Mouse (Mus musculus): ENCODE results near the gene Gpsm3. TPM values are rescaled to one million over a fixed set of nuclear protein-coding genes. Genes with fewer than 3 reads are reported as not detected.
A peak's percentile ranks its signal among the peaks of the same experiment; 100 is the strongest.
"Not testable (repeated sequence)": the region's sequence is repeated elsewhere in the genome, so short reads cannot be mapped to it uniquely, and the experiment has no call there.

The Gpsm3 gene
- polyA plus RNA-seq (2015; fragmentation: Nextera tagmentation; extraction: Ambion mirVana), result 15.4 and 18.3 TPM in 2 replicates

- H3K4me2 ChIP-seq (ENCODE audit: low read depth, low read length), result peak within 1 kb of the TSS; percentile 83
- peak within 1 kb of the TSS; percentile 98 for H3K27ac ChIP-seq (ENCODE audit: low read length)
- peak within 1 kb of the TSS; percentile 50 for H3K9ac ChIP-seq (ENCODE audit: low read length)
- 10% methylated on average over 7 of the region's 7 CpGs for WGBS
- peaks cover 55% of the 10 kb centered on the region for H3K4me1 ChIP-seq (replicated peaks; ENCODE audit: control insufficient read depth, insufficient read depth, low read length)
- ATAC-seq (ENCODE audit: low read depth), result no peak
- H3K9me3 ChIP-seq (ENCODE audit: control insufficient read depth, low read length), result no peaks in the 10 kb centered on the region
- no peaks in the 10 kb centered on the region for H3K27me3 ChIP-seq (ENCODE audit: control insufficient read depth, insufficient read depth, low read depth, low read length)
- H3K36me3 ChIP-seq (ENCODE audit: control insufficient read depth, insufficient read depth, low read length), result peaks cover 7% of the 10 kb centered on the region; the same call in 1 of the 2 replicates
- H3K4me3 ChIP-seq (ENCODE audit: low read length), result peak within 1 kb of the TSS; percentile 23
These were observed at the start of gene Gpsm3 for GRCm38 (mm10) chr17:34589681-34590101. TSS of gene Gpsm3 (plus strand) at chr17:34589806.

- ATAC-seq (ENCODE audit: low read depth); H3K4me1 ChIP-seq (replicated peaks; ENCODE audit: control insufficient read depth, insufficient read depth, low read length); H3K4me2 ChIP-seq (ENCODE audit: low read depth, low read length); H3K27me3 ChIP-seq (ENCODE audit: control insufficient read depth, insufficient read depth, low read depth, low read length); H3K36me3 ChIP-seq (ENCODE audit: control insufficient read depth, insufficient read depth, low read length); H3K27ac ChIP-seq (ENCODE audit: low read length); H3K4me3 ChIP-seq (ENCODE audit: low read length); H3K9ac ChIP-seq (ENCODE audit: low read length); H3K9me3 ChIP-seq (ENCODE audit: control insufficient read depth, low read length): not testable (repeated sequence)
- 92% methylated on average over 12 of the region's 13 CpGs for WGBS
These were observed 46.0 kb upstream of the Gpsm3 start for GRCm38 (mm10) chr17:34543567-34543966.

- Histone ChIP-seq H3K4me1 (replicated peaks; ENCODE audit: control insufficient read depth, insufficient read depth, low read length) (no peaks in the 10 kb centered on the region), H3K27ac (ENCODE audit: low read length) (no peak overlapping the region), H3K9me3 (ENCODE audit: control insufficient read depth, low read length) (no peaks in the 10 kb centered on the region), H3K4me3 (ENCODE audit: low read length) (no peak overlapping the region), H3K4me2 (ENCODE audit: low read depth, low read length) (no peak overlapping the region), H3K9ac (ENCODE audit: low read length) (no peak overlapping the region), H3K36me3 (ENCODE audit: control insufficient read depth, insufficient read depth, low read length) (no peaks in the 10 kb centered on the region), H3K27me3 (ENCODE audit: control insufficient read depth, insufficient read depth, low read depth, low read length) (no peaks in the 10 kb centered on the region)
- ATAC-seq (ENCODE audit: low read depth), result no peak
- 88% methylated on average over 1 of the region's 1 CpGs for WGBS
These were observed 42.8 kb upstream of the Gpsm3 start for GRCm38 (mm10) chr17:34546797-34547196.

GRCm38 (mm10) chr17:34547601-34548000 lies 42.0 kb upstream of the Gpsm3 start:
- Histone ChIP-seq H3K27ac (ENCODE audit: low read length) (no peak overlapping the region), H3K36me3 (ENCODE audit: control insufficient read depth, insufficient read depth, low read length) (no peaks in the 10 kb centered on the region), H3K9ac (ENCODE audit: low read length) (no peak overlapping the region), H3K4me3 (ENCODE audit: low read length) (no peak overlapping the region), H3K9me3 (ENCODE audit: control insufficient read depth, low read length) (no peaks in the 10 kb centered on the region), H3K27me3 (ENCODE audit: control insufficient read depth, insufficient read depth, low read depth, low read length) (no peaks in the 10 kb centered on the region), H3K4me1 (replicated peaks; ENCODE audit: control insufficient read depth, insufficient read depth, low read length) (no peaks in the 10 kb centered on the region), H3K4me2 (ENCODE audit: low read depth, low read length) (no peak overlapping the region)
- 86% methylated on average over 4 of the region's 4 CpGs for WGBS
- ATAC-seq (ENCODE audit: low read depth), result no peak

GRCm38 (mm10) chr17:34549156-34549555 lies 40.5 kb upstream of the Gpsm3 start:
- Histone ChIP-seq H3K36me3 (ENCODE audit: control insufficient read depth, insufficient read depth, low read length) (no peaks in the 10 kb centered on the region), H3K4me3 (ENCODE audit: low read length) (no peak overlapping the region), H3K9me3 (ENCODE audit: control insufficient read depth, low read length) (no peaks in the 10 kb centered on the region), H3K27me3 (ENCODE audit: control insufficient read depth, insufficient read depth, low read depth, low read length) (no peaks in the 10 kb centered on the region), H3K9ac (ENCODE audit: low read length) (no peak overlapping the region), H3K4me1 (replicated peaks; ENCODE audit: control insufficient read depth, insufficient read depth, low read length) (no peaks in the 10 kb centered on the region), H3K27ac (ENCODE audit: low read length) (no peak overlapping the region), H3K4me2 (ENCODE audit: low read depth, low read length) (no peak overlapping the region)
- ATAC-seq (ENCODE audit: low read depth), result no peak
- WGBS, result 80% methylated on average over 3 of the region's 3 CpGs

GRCm38 (mm10) chr17:34549843-34550242 lies 39.8 kb upstream of the Gpsm3 start:
- WGBS, result 73% methylated on average over 2 of the region's 2 CpGs
- Histone ChIP-seq H3K4me1 (replicated peaks; ENCODE audit: control insufficient read depth, insufficient read depth, low read length) (no peaks in the 10 kb centered on the region), H3K9me3 (ENCODE audit: control insufficient read depth, low read length) (no peaks in the 10 kb centered on the region), H3K9ac (ENCODE audit: low read length) (no peak overlapping the region), H3K4me2 (ENCODE audit: low read depth, low read length) (no peak overlapping the region), H3K36me3 (ENCODE audit: control insufficient read depth, insufficient read depth, low read length) (no peaks in the 10 kb centered on the region), H3K27ac (ENCODE audit: low read length) (no peak overlapping the region), H3K27me3 (ENCODE audit: control insufficient read depth, insufficient read depth, low read depth, low read length) (no peaks in the 10 kb centered on the region), H3K4me3 (ENCODE audit: low read length) (no peak overlapping the region)
- ATAC-seq (ENCODE audit: low read depth), result no peak

- Histone ChIP-seq H3K9ac (ENCODE audit: low read length) (no peak overlapping the region), H3K4me2 (ENCODE audit: low read depth, low read length) (no peak overlapping the region), H3K27me3 (ENCODE audit: control insufficient read depth, insufficient read depth, low read depth, low read length) (no peaks in the 10 kb centered on the region), H3K36me3 (ENCODE audit: control insufficient read depth, insufficient read depth, low read length) (no peaks in the 10 kb centered on the region), H3K27ac (ENCODE audit: low read length) (no peak overlapping the region), H3K9me3 (ENCODE audit: control insufficient read depth, low read length) (no peaks in the 10 kb centered on the region), H3K4me3 (ENCODE audit: low read length) (no peak overlapping the region), H3K4me1 (replicated peaks; ENCODE audit: control insufficient read depth, insufficient read depth, low read length) (no peaks in the 10 kb centered on the region)
- WGBS, result 13% methylated on average over 5 of the region's 5 CpGs
- peak; percentile 38; the same call in 1 of the 2 replicates for ATAC-seq (ENCODE audit: low read depth)
These were observed 34.1 kb upstream of the Gpsm3 start for GRCm38 (mm10) chr17:34555483-34555882.

GRCm38 (mm10) chr17:34556406-34556805 lies 33.2 kb upstream of the Gpsm3 start:
- no peak overlapping the region for H3K27ac ChIP-seq (ENCODE audit: low read length)
- 75% methylated on average over 8 of the region's 8 CpGs for WGBS
- H3K36me3 ChIP-seq (ENCODE audit: control insufficient read depth, insufficient read depth, low read length), result no peaks in the 10 kb centered on the region
- H3K4me3 ChIP-seq (ENCODE audit: low read length), result no peak overlapping the region
- ATAC-seq (ENCODE audit: low read depth), result no peak
- no peak overlapping the region for H3K4me2 ChIP-seq (ENCODE audit: low read depth, low read length)
- H3K9ac ChIP-seq (ENCODE audit: low read length), result no peak overlapping the region
- no peaks in the 10 kb centered on the region for H3K27me3 ChIP-seq (ENCODE audit: control insufficient read depth, insufficient read depth, low read depth, low read length)
- H3K9me3 ChIP-seq (ENCODE audit: control insufficient read depth, low read length), result no peaks in the 10 kb centered on the region
- H3K4me1 ChIP-seq (replicated peaks; ENCODE audit: control insufficient read depth, insufficient read depth, low read length), result no peaks in the 10 kb centered on the region

GRCm38 (mm10) chr17:34557411-34557810 lies 32.2 kb upstream of the Gpsm3 start:
- ATAC-seq (ENCODE audit: low read depth), result no peak
- 70% methylated on average over 11 of the region's 11 CpGs for WGBS
- no peak overlapping the region for H3K27ac ChIP-seq (ENCODE audit: low read length)

GRCm38 (mm10) chr17:34559116-34559515 lies 30.5 kb upstream of the Gpsm3 start:
- H3K4me2 ChIP-seq (ENCODE audit: low read depth, low read length), result no peak overlapping the region
- no peak overlapping the region for H3K4me3 ChIP-seq (ENCODE audit: low read length)
- H3K4me1 ChIP-seq (replicated peaks; ENCODE audit: control insufficient read depth, insufficient read depth, low read length), result peaks cover 4% of the 10 kb centered on the region; the same call in 1 of the 2 replicates
- 68% methylated on average over 7 of the region's 7 CpGs for WGBS
- H3K27ac ChIP-seq (ENCODE audit: low read length), result 0 out of 2 replicates have a peak overlapping the region, but pooled peaks have one; percentile 3
- H3K9ac ChIP-seq (ENCODE audit: low read length), result no peak overlapping the region
- no peaks in the 10 kb centered on the region for H3K27me3 ChIP-seq (ENCODE audit: control insufficient read depth, insufficient read depth, low read depth, low read length)
- no peak for ATAC-seq (ENCODE audit: low read depth)
- no peaks in the 10 kb centered on the region for H3K36me3 ChIP-seq (ENCODE audit: control insufficient read depth, insufficient read depth, low read length)
- H3K9me3 ChIP-seq (ENCODE audit: control insufficient read depth, low read length), result no peaks in the 10 kb centered on the region

More at GRCm38 (mm10) chr17:34557411-34557810, 32.2 kb upstream of the Gpsm3 start:
- Histone ChIP-seq H3K4me1 (replicated peaks; ENCODE audit: control insufficient read depth, insufficient read depth, low read length) (no peaks in the 10 kb centered on the region), H3K27me3 (ENCODE audit: control insufficient read depth, insufficient read depth, low read depth, low read length) (no peaks in the 10 kb centered on the region), H3K36me3 (ENCODE audit: control insufficient read depth, insufficient read depth, low read length) (no peaks in the 10 kb centered on the region), H3K4me3 (ENCODE audit: low read length) (no peak overlapping the region), H3K9me3 (ENCODE audit: control insufficient read depth, low read length) (no peaks in the 10 kb centered on the region), H3K4me2 (ENCODE audit: low read depth, low read length) (no peak overlapping the region), H3K9ac (ENCODE audit: low read length) (no peak overlapping the region)

Measured in lung, embryonic 16.5 days (tissue).